Mouse (Mus musculus) MEL-GATA-1-ER (cell line): ENCODE results near the gene Mob1a.

Experiments
- DNase-seq: peaks from one replicate; pipeline ENCODE4 v3.0.0-alpha.2; 2012; ENCODE audit warnings: low read depth; ENCODE audit errors: extremely low read depth

The Mob1a gene

DNA sequence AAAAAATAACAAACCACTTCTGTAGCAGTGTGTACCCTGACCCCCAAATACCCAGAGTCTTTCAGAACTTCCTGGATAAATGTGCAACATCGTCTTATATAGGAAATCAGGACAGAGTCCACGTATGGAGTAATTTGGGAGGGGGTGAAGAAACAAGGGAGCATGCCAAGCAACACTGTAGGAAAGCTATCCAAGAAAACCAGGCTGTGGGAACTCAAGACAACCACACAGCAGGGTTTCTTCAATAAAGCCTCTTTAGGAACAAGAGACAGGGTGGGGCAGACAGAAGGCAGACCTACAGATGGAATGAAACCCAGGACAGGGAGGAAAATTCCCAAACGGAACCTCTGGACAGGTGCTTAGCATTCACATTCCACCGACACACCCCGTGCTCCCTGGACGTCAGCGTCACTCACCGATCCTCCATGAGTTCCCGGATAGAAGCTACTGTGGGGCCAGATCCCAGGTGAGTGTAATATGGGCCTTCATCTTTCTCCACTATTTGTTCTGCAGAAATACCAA lies 59.8 kb downstream of the Mob1a start:
- no peak for DNase-seq

DNA sequence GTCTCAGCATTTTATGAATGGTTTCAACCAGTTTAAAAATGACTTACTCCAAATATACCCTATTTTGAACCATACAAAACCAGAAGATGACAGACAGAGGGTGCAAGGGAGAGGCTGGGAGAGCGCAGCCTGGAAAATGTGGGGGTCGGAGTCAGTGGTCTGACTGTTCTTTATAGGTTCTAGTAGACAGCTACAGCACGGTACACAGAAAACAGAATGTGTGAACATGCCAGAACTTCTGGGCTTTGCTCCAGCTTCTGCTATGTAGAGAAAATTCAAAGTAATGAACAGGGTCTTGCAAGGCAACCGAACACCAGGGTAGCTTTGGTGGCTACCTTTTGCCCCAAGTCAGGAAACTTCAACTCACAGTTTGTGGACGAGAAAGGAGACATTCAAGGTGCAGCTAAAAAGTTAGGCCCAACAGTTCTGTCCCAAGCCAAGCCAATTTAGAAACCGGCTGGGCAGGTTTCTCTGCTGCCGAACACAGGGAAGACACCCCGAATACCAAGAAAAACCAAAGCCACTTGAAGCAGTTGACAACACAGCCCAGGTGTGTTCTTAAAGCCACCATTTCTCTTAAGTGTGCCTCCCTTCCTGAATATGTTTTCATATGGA lies 66.5 kb downstream of the Mob1a start:
- DNase-seq: no peak
